Mouse (Mus musculus) spleen, adult 18-20 months (tissue): ENCODE measurements around the gene Car5a.

Source experiments
- DNase-seq, 2 experiments: peaks; one replicate each; pipeline ENCODE4 v3.0.0; 2022; ENCODE audit warnings: mixed read lengths in 2 of 2

The Car5a gene

GRCm38 (mm10) chr8:121905420-121905819 lies 39.3 kb downstream of the Car5a start:
- DNase-seq: no peak

GRCm38 (mm10) chr8:121904999-121905398 lies 39.7 kb downstream of the Car5a start:
- DNase-seq: no peak

- no peak for DNase-seq
These were observed 40.7 kb downstream of the Car5a start for GRCm38 (mm10) chr8:121903977-121904376.

- no peak for DNase-seq
These were observed 43.0 kb downstream of the Car5a start for GRCm38 (mm10) chr8:121901498-121902236.

GRCm38 (mm10) chr8:121899180-121900044 lies 45.3 kb downstream of the Car5a start:
- no peak for DNase-seq

- DNase-seq: peak in 1 of 2 experiments; percentile 17
These were observed 46.2 kb downstream of the Car5a start for GRCm38 (mm10) chr8:121898401-121898931.

- no peak for DNase-seq
These were observed 46.8 kb downstream of the Car5a start for GRCm38 (mm10) chr8:121897871-121898381.

GRCm38 (mm10) chr8:121897205-121897604 lies 47.5 kb downstream of the Car5a start:
- no peak for DNase-seq

- DNase-seq: no peak
These were observed 48.1 kb downstream of the Car5a start for GRCm38 (mm10) chr8:121896476-121897145.

GRCm38 (mm10) chr8:121895910-121896309 lies 48.8 kb downstream of the Car5a start:
- no peak for DNase-seq

- no peak for DNase-seq
These were observed 51.8 kb downstream of the Car5a start for GRCm38 (mm10) chr8:121892875-121893274.

- no peak for DNase-seq
These were observed 54.6 kb downstream of the Car5a start for GRCm38 (mm10) chr8:121889810-121890785.

- DNase-seq: no peak
These were observed 55.4 kb downstream of the Car5a start for GRCm38 (mm10) chr8:121889317-121889716.

- DNase-seq: no peak
These were observed 57.2 kb downstream of the Car5a start for GRCm38 (mm10) chr8:121887547-121887946.

- DNase-seq: no peak
These were observed 59.3 kb downstream of the Car5a start for GRCm38 (mm10) chr8:121885433-121885832.

- no peak for DNase-seq
These were observed 59.7 kb downstream of the Car5a start for GRCm38 (mm10) chr8:121885001-121885400.

- DNase-seq: no peak
These were observed 60.5 kb downstream of the Car5a start for GRCm38 (mm10) chr8:121884181-121884580.

- no peak for DNase-seq
These were observed 62.8 kb downstream of the Car5a start for GRCm38 (mm10) chr8:121881921-121882320.

GRCm38 (mm10) chr8:121880818-121881217 lies 63.9 kb downstream of the Car5a start:
- DNase-seq: no peak

- no peak for DNase-seq
These were observed 65.0 kb downstream of the Car5a start for GRCm38 (mm10) chr8:121879712-121880111.

- no peak for DNase-seq
These were observed 66.8 kb downstream of the Car5a start for GRCm38 (mm10) chr8:121877828-121878480.
